Mouse (Mus musculus) cortical plate, adult 2 months (tissue): ENCODE data around the gene Bcl7c.

Experiments
- CTCF ChIP-seq: fragments of 200-500 bp; IDR thresholded peaks from 2 replicates; pipeline ENCODE4 v1.5.1; 2011; ENCODE audit warnings: mild to moderate bottlenecking, control low read depth, low read length; ENCODE audit not compliant: insufficient read depth; ENCODE audit errors: extremely low read depth
- POLR2A ChIP-seq: fragments of 200-500 bp; IDR thresholded peaks from 2 replicates; pipeline ENCODE4 v1.6.1; 2011; ENCODE audit warnings: mild to moderate bottlenecking, low read length, control low read depth; ENCODE audit not compliant: insufficient read depth; ENCODE audit errors: extremely low read depth

DNA sequence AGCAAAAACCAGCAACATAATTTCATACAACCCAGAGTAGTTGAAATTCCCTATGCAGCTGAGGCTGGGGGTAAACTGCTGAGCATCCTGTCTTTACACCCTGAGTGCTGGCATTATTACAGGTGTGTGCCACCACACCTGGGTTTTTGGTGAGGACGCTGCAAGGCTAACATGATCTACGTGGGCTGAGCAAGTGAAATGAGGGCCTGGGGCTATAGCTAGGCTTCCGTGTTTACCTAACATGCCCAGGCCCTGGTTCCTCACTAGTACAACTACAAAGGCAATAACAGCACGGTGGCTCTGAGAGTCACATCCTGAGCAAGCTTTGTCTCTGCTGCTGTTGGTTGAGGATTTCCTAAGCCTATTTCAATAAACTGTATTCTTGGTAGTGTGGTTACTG lies 31.1 kb downstream of the Bcl7c start:
- TF ChIP-seq CTCF (no peak), POLR2A (no peak)
